Mouse (Mus musculus): ENCODE measurements around the gene Marcksl1. TPM values are rescaled to one million over a fixed set of nuclear protein-coding genes. Genes with fewer than 3 reads are reported as not detected.
A peak's percentile ranks its signal among the peaks of the same experiment; 100 is the strongest.
"Not testable (repeated sequence)": the region's sequence is repeated elsewhere in the genome, so short reads cannot be mapped to it uniquely, and the experiment has no call there.

Gene Marcksl1
- polyA plus RNA-seq, 1 experiment = 161 TPM

DNA sequence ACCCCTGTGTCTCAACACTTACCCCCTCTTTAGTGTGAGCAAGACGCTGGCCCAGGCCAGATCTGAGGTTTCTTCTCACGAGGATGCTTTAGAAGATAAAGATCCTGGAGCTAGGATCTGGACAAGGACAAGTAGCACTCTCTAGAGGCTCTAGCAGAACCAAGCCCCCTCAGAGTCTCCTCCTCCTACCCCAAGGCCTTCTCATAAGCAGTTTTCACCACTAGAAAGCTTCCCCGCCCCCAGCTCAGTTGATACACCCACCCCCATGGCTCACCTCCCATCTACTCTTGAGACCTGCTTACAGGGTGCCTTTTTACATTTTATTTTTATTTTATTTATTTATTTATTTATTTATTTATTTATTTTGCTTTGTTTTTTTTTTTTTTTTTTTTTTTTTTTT is 3.7 kb upstream of the Marcksl1 start:
- no peak for DNase-seq (ENCODE audit: low spot score)

- DNase-seq (ENCODE audit: low spot score) = no peak
Observed at GRCm38 (mm10) chr4:129510723-129511412, 2.5 kb upstream of the Marcksl1 start.

GRCm38 (mm10) chr4:129511413-129512096 is 1.8 kb upstream of the Marcksl1 start:
- DNase-seq (ENCODE audit: low spot score) = no peak

GRCm38 (mm10) chr4:129513891-129514290 is 510 bp downstream of the Marcksl1 start:
- DNase-seq (ENCODE audit: low spot score) = no peak

DNA sequence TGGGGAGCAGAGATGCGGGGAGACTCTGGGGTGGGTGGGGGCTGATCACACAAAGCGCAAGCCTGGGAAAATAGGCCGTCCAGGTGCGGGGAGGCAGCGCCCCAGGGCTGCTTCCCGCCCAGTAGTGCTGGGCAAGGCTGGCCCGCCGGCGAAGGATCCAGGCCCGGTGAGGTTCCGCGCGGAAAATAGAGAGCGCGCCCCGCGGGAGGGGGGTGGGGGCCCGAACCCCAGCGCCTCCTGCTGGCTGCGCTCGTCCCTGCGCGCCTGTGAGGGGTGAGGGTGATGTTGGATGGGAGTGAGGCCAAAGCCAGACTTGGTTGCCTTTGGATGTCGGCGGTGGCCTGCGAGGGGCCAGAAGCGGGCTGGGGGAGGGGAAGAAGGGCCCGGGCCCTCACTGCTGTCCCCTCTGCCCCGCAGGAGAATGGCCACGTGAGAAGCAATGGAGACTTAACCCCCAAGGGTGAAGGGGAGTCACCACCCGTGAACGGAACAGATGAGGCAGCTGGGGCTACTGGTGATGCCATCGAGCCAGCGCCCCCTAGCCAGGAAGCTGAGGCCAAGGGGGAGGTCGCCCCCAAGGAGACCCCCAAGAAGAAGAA is 1.0 kb downstream of the Marcksl1 start:
- peak; percentile 49 for DNase-seq (ENCODE audit: low spot score)

- no peak for DNase-seq (ENCODE audit: low spot score)
Observed at GRCm38 (mm10) chr4:129516925-129517324, 3.5 kb downstream of the Marcksl1 start.

DNA sequence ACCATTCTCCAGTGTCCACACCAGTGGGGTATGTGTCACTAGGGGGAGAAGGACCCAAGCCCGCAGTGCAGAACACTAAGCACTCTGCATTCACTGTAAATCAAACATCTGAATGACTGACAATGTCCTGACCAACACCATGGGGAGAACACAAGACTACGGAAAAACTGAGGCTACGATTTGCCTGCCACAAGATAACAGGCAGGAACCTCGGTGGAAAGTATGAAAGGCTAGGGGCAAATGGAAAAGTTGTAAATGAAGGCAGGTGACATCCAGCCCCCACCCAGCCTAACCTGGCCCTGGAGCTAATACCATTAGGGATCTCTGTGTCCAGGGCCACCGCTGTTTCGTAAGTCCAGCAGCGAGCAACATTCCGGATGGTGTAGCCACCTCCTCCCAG is 5.1 kb downstream of the Marcksl1 start:
- no peak for DNase-seq (ENCODE audit: low spot score)

DNA sequence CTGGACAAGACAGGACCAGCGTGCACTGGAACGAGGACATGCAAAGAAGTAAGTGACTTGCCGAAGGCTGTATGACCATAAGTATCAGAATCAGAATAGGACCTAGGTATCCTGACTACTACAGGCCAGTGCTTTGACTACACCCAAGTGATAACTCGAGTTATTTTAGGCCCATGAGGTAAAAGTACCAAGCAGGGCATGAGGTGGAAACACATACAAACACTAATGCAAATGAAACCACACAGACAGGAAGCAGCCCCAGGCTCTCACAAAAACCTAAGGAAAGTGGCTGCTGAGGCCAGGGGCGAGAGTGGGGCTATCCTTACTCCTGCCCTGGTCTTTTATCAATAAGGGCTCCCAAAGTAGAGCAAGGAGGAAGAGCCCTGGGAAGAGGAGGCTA is 12.0 kb downstream of the Marcksl1 start:
- no peak for DNase-seq (ENCODE audit: low spot score)

DNA sequence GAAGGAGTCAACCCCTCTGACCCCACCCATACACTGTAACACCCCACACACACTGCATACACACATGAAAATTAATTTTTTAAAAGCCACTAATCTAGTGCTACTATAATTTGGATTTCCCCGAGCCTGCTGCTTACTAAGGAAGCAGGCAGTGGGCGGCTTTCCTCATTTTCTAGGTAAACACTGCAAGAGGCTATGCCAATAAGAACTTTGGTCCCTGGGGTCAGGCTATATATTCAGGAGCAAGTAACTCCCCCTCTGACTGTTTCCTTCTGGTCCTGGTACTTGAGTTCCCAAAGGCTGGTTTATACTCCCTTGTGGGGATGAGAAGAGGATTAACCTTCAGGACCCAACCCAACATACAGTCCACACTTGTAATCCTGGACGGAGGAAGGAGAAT is 12.5 kb downstream of the Marcksl1 start:
- no peak for DNase-seq (ENCODE audit: low spot score)

- DNase-seq (ENCODE audit: low spot score) = not testable (repeated sequence)
Observed at GRCm38 (mm10) chr4:129528901-129529300, 15.5 kb downstream of the Marcksl1 start.

DNA sequence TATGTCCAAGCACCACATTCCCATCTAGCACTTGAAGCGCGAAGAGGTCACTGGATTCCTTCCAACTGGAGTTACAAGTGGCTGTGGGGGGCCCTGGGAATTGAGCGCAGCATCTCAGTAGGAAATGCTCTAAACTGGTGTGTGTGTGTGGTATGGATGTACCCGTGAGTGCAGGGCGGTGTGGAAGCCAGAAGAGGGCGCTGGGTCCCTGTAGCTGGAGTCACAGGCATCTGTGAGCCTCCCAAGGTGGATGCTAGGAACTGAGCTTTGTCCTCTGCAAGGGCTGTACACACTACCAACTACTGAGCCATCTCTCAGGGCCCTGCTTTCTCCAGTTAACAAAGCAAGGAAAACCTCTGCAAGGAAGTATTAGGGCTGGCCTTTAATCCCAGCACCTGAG is 26.6 kb downstream of the Marcksl1 start:
- DNase-seq (ENCODE audit: low spot score) = no peak

DNA sequence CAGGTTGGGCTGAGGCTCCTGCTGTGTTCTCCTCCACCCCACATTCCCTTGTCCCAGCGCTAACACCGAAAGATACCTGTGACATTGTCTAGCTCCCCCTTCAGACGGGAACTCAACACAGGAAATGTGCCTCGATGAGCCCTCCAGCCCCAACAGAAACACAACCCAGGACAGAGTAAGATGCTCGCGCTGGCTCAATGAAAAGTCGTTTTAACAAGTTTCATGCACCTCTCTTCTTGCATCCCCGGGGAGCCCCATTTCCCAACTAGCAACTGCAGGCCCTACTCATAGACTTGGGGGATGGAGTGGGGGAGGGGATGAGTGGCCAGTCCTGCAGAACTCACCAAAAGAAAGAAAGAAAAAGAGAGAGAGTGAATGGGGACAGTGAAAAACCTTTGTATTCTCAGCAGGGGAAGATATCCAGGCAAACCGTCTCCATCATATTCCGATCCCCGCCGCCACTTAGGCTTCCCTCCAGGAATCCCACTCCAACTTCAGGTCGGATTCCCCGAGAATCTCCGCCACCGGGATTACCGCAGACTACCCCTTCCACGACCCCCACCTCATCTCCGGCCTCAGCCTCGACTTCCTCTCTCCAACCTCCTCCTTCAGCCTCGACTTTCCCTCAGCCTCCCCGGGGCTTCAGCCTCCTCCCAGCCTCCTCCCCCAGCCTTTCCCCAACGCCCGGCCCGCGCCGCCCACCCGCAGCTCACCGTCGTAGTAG is 28.6 kb downstream of the Marcksl1 start:
- DNase-seq (ENCODE audit: low spot score) = no peak

GRCm38 (mm10) chr4:129542592-129543141 is 29.3 kb downstream of the Marcksl1 start, which contains the start of gene Hdac1:
Gene Hdac1 (minus strand): TSS chr4:129542713.
- DNase-seq (ENCODE audit: low spot score) = peak; percentile 97

GRCm38 (mm10) chr4:129544106-129544505 is 30.7 kb downstream of the Marcksl1 start:
- DNase-seq (ENCODE audit: low spot score) = no peak

DNA sequence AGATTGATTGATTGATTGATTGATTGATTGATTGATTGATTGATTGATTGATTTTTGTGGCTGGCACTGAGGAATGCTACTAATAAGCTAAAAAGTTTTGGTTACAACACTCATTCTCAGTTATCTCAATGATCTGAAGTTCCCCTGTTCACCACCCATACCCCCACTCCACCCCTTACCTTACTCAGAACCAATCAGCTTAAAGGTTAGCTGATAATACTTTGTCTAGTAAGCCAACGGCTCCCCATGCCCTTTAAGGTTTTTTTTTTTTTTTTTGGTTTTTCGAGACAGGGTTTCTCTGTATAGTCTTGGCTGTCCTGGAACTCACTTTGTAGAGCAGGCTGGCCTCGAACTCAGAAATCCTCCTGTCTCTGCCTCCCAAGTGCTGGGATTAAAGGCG is 34.2 kb downstream of the Marcksl1 start:
- DNase-seq (ENCODE audit: low spot score) = not testable (repeated sequence)

GRCm38 (mm10) chr4:129549306-129549705 is 35.9 kb downstream of the Marcksl1 start:
- no peak for DNase-seq (ENCODE audit: low spot score)

DNA sequence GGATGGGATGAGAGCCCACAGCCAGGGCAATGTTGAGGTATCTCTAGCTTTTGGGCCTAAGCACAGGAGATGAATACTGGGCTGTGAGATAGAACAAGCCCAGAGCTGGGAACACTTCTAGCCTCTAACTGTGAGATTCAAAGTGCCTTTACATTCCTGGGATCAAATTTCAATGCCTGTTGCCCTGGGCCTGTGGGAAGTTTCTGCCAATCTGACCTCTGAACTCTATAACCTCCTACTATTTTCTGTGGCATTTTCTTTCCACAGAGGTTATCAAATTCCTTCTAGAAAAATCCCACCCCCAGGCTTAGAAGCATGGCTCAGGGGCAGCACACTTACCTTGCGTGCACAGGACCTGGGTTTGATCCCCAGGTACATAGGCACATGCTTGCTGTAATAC is 36.9 kb downstream of the Marcksl1 start:
- DNase-seq (ENCODE audit: low spot score) = no peak

- DNase-seq (ENCODE audit: low spot score) = not testable (repeated sequence)
Observed at GRCm38 (mm10) chr4:129554512-129554911, 41.1 kb downstream of the Marcksl1 start.

DNA sequence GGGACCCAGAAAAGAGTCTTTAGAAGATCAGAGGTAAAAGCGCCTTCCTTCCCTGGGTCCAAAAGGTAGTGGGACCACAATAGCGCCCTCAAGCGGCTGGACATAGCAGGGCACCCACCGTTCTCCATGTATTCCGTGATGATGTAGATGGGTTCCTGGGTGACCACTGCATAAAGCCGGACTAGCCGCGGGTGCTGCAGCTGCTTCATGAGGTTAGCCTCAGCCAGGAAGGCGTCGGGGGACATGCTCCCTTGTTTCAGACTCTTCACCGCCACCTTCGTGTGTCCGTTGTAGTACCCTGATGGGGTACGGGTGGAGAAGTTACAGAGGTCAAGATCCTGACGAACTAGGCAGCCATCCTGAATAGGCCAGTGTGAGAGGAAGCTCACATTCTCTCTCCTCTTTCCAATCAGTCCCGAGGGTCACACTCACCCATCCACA is 42.1 kb downstream of the Marcksl1 start:
- no peak for DNase-seq (ENCODE audit: low spot score)

DNA sequence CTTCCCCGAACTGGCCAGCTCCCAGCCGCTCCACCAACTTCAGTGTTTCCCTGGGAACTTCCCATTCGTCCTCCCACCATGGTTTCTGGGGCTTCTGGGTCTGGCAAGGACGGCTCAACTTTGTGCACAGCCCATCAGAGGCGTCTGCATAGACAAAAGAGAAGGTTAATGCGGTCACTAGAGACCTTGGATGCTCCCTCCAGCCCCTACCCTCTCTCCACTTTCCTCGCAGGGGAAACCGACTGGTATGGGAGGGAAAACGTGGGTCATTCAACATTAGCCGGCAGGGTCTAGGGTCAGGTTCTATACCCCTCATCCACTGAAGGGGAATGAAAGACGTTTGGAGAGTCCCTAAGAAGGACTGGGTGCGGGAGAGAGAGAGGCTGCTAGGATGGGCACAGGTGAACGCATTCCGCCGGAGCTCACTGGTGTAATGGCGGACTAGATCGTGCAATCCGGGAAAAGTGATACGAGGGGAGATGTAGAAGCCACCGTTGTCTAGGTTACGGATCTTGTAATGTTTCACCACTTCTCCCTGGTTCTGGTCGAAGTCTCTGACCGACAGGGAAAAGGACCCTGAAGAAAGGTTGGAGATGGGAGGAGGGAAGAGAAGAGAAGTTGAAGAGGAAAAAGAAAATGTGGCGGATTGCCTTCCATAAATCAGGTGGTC is 42.6 kb downstream of the Marcksl1 start:
- no peak for DNase-seq (ENCODE audit: low spot score)

DNA sequence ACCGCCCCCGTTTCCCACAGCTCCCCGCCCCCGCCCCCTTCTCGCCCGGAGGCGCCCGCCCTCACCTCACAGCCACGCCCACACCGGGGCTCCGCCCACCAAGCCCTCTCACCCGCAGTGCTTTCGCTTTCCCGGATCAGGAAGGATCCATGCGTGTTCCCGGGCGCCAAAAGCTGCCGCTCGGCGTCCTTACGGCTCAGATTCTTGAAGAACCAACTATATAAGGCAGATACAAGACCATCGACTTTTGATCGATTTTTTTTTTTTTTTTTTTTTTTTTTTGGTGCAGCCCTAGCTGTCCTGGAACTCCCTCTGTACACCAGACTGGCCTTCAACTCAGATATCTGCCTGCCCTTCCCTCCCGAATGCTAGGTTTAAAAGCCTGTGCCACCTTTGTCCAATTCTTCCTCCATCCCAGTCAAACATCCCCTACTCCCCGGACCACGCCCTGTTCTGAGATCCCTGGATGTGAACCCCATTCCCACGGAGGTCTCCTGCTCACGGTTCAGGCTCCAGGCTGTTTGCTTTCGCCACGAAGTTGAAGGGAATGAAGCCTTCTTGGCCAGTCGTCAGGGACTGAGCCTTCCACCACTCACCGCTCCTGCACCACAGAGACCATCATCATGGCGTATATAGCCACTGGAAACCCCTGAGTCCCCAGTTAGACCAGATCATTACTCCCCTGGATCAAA is 43.3 kb downstream of the Marcksl1 start:
- DNase-seq (ENCODE audit: low spot score) = peak; percentile 78

All from urinary bladder, adult 2 months (tissue).